Mouse (Mus musculus): Measurements from ENCODE around the gene Rasa1. TPM values are rescaled to one million over a fixed set of nuclear protein-coding genes. Genes with fewer than 3 reads are reported as not detected.

Rasa1 gene
- polyA plus RNA-seq (2015; fragmentation: Nextera tagmentation; extraction: Ambion mirVana) = 56.9 and 62.4 TPM in 2 replicates

DNA sequence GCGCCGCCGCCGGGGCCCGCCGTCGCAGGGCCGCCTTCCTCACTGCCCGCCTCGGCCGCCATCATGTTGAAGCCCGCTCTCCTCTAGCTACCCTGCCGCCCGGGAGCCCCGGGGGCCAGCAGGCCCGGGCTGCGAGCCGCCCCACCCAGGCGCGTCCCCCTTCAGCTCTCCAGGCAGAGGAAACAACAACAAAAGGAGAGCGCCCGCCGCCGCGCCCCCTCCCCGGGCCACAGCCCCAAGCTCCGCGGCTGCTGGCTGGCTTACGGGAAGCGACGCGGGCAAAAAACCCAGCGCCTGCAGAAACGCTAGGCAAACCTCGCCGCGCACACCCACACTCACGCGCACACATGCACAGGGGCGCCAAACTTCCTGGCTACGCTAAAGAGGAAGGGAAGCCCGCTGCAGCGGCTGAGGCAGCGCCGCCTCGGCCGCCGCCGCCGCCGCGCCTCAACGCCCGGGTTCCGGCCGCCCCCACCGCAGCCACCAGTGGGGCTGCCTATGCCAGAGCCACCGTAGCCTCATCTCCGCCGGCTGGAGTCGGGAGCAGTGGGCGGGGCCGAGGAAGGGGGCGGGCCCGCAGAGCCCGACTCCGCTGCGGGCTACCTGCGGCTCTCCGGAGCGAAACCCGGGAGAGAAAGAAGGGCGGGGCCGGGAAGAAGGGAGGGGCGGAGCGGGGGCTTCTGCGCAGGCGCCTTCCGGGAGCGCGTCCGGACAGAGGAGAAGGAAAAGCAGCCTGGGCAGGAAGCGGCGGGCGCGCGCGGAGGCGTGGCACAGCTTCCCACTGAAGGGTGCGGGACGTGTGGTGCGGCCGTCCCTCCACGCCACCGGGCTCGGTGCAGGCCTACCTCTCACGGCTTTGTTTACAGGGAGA lies at the start of gene Rasa1:
TSS of gene Rasa1 (minus strand) at position 288 of the 871 bp plus-strand sequence.
- peaks cover 12% of the 10 kb centered on the region for H3K4me1 ChIP-seq (replicated peaks)
- no peaks in the 10 kb centered on the region for H3K9me3 ChIP-seq
- peak; percentile 99 for ATAC-seq (ENCODE audit: low FRiP score, low read depth)
- H3K4me3 ChIP-seq = peak within 1 kb of the TSS; percentile 100
- under 1% methylated on average over 95 of the region's 97 CpGs for WGBS
- peak within 1 kb of the TSS; percentile 98 for H3K9ac ChIP-seq
- peak within 1 kb of the TSS; percentile 99 for H3K27ac ChIP-seq (replicated peaks)
- H3K27me3 ChIP-seq = no peaks in the 10 kb centered on the region
- H3K36me3 ChIP-seq = no peaks in the 10 kb centered on the region
- peak within 1 kb of the TSS; percentile 60 for H3K4me2 ChIP-seq

DNA sequence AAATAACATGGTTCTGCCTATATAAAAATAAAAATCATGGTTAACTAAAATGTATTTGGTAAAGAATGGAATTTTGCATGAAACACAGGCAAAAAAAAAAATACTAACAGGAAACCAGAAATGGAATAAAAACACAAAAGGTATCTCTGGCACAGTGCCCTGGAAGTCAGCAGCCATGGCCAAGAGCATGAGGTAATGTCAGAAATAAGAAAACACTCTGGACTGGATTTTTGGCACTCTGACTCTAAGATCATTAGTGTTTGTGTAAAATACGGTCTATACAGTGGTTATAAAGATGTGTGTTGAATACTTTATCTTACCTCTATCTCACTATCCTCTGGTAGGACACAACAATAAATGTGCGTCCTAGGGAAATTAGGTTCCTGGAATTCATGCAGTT lies 22.6 kb upstream of the Rasa1 start:
- no peaks in the 10 kb centered on the region for H3K9me3 ChIP-seq
- no peak overlapping the region for H3K4me3 ChIP-seq
- no peak for ATAC-seq (ENCODE audit: low FRiP score, low read depth)
- 73% methylated on average over 2 of the region's 2 CpGs for WGBS
- H3K9ac ChIP-seq = no peak overlapping the region
- no peak overlapping the region for H3K4me2 ChIP-seq
- no peaks in the 10 kb centered on the region for H3K4me1 ChIP-seq (replicated peaks)
- no peaks in the 10 kb centered on the region for H3K27me3 ChIP-seq
- no peak overlapping the region for H3K27ac ChIP-seq (replicated peaks)
- no peaks in the 10 kb centered on the region for H3K36me3 ChIP-seq

GRCm38 (mm10) chr13:85310968-85311367 lies 22.0 kb upstream of the Rasa1 start:
- Histone ChIP-seq H3K4me1 (replicated peaks) (no peaks in the 10 kb centered on the region), H3K9me3 (no peaks in the 10 kb centered on the region), H3K4me2 (no peak overlapping the region), H3K27me3 (no peaks in the 10 kb centered on the region), H3K27ac (replicated peaks) (no peak overlapping the region), H3K9ac (no peak overlapping the region), H3K4me3 (no peak overlapping the region), H3K36me3 (no peaks in the 10 kb centered on the region)
- ATAC-seq (ENCODE audit: low FRiP score, low read depth) = peak; percentile 45; the same call in 1 of the 2 replicates
- 47% methylated on average over 5 of the region's 5 CpGs for WGBS

- H3K4me3 ChIP-seq = no peak overlapping the region
- H3K9me3 ChIP-seq = no peaks in the 10 kb centered on the region
- H3K9ac ChIP-seq = no peak overlapping the region
- no peaks in the 10 kb centered on the region for H3K4me1 ChIP-seq (replicated peaks)
- 96% methylated on average over 2 of the region's 2 CpGs for WGBS
- no peaks in the 10 kb centered on the region for H3K36me3 ChIP-seq
- H3K27me3 ChIP-seq = no peaks in the 10 kb centered on the region
- no peak overlapping the region for H3K27ac ChIP-seq (replicated peaks)
- H3K4me2 ChIP-seq = no peak overlapping the region
- no peak for ATAC-seq (ENCODE audit: low FRiP score, low read depth)
These were observed 21.6 kb upstream of the Rasa1 start for GRCm38 (mm10) chr13:85310483-85310882.

DNA sequence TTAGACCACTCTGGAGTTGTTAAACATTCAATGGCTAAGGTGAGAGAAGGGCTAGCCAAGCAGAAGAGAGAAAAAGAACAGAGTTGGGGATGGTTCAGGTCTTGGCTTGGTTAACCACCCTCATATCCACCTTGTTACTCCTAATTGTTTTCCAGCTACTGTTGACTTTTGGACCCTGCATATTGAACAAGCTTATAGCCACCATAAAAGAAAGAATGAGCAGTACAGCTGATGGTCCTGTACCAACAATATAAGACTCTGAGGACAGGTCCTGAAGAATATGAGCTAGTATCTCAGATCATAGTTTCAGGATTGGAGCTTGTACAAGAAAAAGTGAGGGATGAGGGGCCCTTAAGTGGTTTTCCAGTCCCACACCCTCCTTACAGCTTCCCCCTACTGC lies 17.1 kb upstream of the Rasa1 start:
- H3K4me3 ChIP-seq = no peak overlapping the region
- H3K9ac ChIP-seq = no peak overlapping the region
- no peaks in the 10 kb centered on the region for H3K27me3 ChIP-seq
- no peaks in the 10 kb centered on the region for H3K36me3 ChIP-seq
- no peaks in the 10 kb centered on the region for H3K4me1 ChIP-seq (replicated peaks)
- no peak overlapping the region for H3K27ac ChIP-seq (replicated peaks)
- no peak for ATAC-seq (ENCODE audit: low FRiP score, low read depth)
- H3K4me2 ChIP-seq = no peak overlapping the region
- H3K9me3 ChIP-seq = no peaks in the 10 kb centered on the region

- Histone ChIP-seq H3K4me3 (no peak overlapping the region), H3K4me1 (replicated peaks) (peaks cover 7% of the 10 kb centered on the region), H3K27me3 (no peaks in the 10 kb centered on the region), H3K9ac (no peak overlapping the region), H3K36me3 (no peaks in the 10 kb centered on the region), H3K4me2 (no peak overlapping the region), H3K27ac (replicated peaks) (no peak overlapping the region), H3K9me3 (no peaks in the 10 kb centered on the region)
- ATAC-seq (ENCODE audit: low FRiP score, low read depth) = no peak
- WGBS = 63% methylated on average over 1 of the region's 1 CpGs
These were observed 1.7 kb upstream of the Rasa1 start for GRCm38 (mm10) chr13:85290651-85291050.

DNA sequence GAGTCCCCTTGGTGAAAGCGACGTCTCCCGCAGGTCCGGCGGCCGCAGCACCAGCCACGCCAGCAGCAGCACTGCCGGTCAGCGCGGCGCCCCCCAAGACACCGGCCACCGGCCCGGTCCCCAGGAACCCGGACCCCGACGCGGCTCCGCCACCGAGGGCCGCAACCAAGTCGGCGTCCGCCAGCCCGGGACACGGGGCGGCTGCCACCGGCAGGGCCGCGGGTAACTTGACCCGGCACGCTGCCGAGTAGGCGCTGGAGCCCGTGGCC lies 422 bp downstream of the Rasa1 start:
- WGBS = under 1% methylated on average over 33 of the region's 35 CpGs
- no peaks in the 10 kb centered on the region for H3K36me3 ChIP-seq
- no peaks in the 10 kb centered on the region for H3K27me3 ChIP-seq
- no peak; the same call in 1 of the 2 replicates for ATAC-seq (ENCODE audit: low FRiP score, low read depth)
- peak overlapping the region; percentile 100 for H3K4me3 ChIP-seq
- H3K27ac ChIP-seq (replicated peaks) = peak overlapping the region; percentile 99
- H3K9ac ChIP-seq = peak overlapping the region; percentile 98
- peaks cover 12% of the 10 kb centered on the region for H3K4me1 ChIP-seq (replicated peaks)
- no peaks in the 10 kb centered on the region for H3K9me3 ChIP-seq
- peak overlapping the region; percentile 60 for H3K4me2 ChIP-seq

DNA sequence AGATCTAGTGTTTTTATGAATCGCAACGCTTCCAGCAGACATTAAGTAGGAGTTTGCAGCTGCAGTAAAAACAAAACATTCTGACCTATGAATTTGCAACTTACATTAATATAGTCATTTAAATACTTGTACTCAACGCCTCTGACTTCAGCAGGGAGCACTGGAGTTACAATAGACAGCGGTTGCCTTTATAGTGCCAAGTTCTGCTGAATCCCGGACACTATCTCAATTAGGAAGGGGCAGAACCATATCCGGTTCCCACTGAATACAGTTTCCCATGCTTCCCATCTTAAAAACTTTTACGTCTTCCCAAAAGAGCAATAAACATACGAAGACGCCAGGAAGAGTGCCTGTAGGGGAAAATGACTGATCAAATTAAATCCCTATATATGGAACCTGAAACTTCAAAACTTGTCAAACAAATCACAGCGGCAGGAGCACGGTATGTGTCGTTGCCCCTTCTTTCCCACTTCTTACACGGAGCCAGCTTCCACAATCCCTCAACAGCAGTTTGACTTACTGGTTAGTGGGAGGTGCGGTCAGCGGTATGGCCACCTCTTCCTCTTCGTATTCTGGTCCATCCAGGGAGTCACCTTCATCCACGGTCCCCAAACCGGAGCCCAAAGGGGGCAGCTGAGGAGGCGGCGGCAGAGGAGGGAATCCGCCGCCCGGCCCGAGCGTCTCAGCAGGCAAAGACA lies 905 bp downstream of the Rasa1 start:
- 1% methylated on average over 25 of the region's 25 CpGs for WGBS
- Histone ChIP-seq H3K36me3 (no peaks in the 10 kb centered on the region), H3K9ac (peak overlapping the region; percentile 98), H3K4me3 (peak overlapping the region; percentile 100), H3K27ac (replicated peaks) (peak overlapping the region; percentile 99), H3K4me2 (peak overlapping the region; percentile 60), H3K9me3 (no peaks in the 10 kb centered on the region), H3K4me1 (replicated peaks) (peaks cover 14% of the 10 kb centered on the region), H3K27me3 (no peaks in the 10 kb centered on the region)
- ATAC-seq (ENCODE audit: low FRiP score, low read depth) = 0 out of 2 replicates have a peak, but pooled peaks have one; percentile 0

GRCm38 (mm10) chr13:85282626-85283025 lies 6.3 kb downstream of the Rasa1 start:
- Histone ChIP-seq H3K9ac (no peak overlapping the region), H3K4me2 (no peak overlapping the region), H3K9me3 (no peaks in the 10 kb centered on the region), H3K4me1 (replicated peaks) (peaks cover 19% of the 10 kb centered on the region), H3K27ac (replicated peaks) (no peak overlapping the region), H3K4me3 (no peak overlapping the region), H3K27me3 (no peaks in the 10 kb centered on the region), H3K36me3 (no peaks in the 10 kb centered on the region)
- no peak for ATAC-seq (ENCODE audit: low FRiP score, low read depth)

GRCm38 (mm10) chr13:85278951-85279350 lies 10.0 kb downstream of the Rasa1 start:
- H3K27me3 ChIP-seq = no peaks in the 10 kb centered on the region
- H3K4me3 ChIP-seq = no peak overlapping the region
- no peak overlapping the region for H3K9ac ChIP-seq
- no peak overlapping the region for H3K27ac ChIP-seq (replicated peaks)
- H3K9me3 ChIP-seq = no peaks in the 10 kb centered on the region
- H3K4me1 ChIP-seq (replicated peaks) = peaks cover 7% of the 10 kb centered on the region; the same call in 1 of the 2 replicates
- H3K4me2 ChIP-seq = no peak overlapping the region
- ATAC-seq (ENCODE audit: low FRiP score, low read depth) = no peak
- H3K36me3 ChIP-seq = no peaks in the 10 kb centered on the region

DNA sequence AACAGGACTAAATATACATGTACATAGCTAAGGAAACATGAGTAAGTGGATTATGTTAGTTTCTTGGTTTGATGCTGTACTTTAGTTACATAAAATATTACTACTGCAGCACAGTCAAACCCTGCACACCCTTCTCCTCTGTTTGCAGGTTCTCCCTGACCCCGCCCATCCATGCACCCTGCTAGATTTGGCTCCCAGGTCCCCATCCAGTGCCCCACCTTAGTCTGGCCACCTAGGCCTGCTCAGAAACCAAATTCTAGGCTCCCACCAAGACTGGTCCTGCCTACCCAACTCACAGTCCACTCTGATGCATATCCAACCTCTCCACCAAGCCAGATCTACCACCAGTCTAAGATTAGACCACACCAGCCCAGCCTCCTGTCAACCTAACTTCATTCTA lies 14.4 kb downstream of the Rasa1 start:
- Histone ChIP-seq H3K4me2 (no peak overlapping the region), H3K36me3 (no peaks in the 10 kb centered on the region), H3K4me1 (replicated peaks) (peaks cover 4% of the 10 kb centered on the region; the same call in 1 of the 2 replicates), H3K27me3 (no peaks in the 10 kb centered on the region), H3K9ac (no peak overlapping the region), H3K4me3 (no peak overlapping the region), H3K27ac (replicated peaks) (no peak overlapping the region), H3K9me3 (no peaks in the 10 kb centered on the region)
- ATAC-seq (ENCODE audit: low FRiP score, low read depth) = no peak
- WGBS = 95% methylated on average over 1 of the region's 1 CpGs

GRCm38 (mm10) chr13:85273788-85274187 lies 15.1 kb downstream of the Rasa1 start:
- H3K4me2 ChIP-seq = no peak overlapping the region
- no peak overlapping the region for H3K4me3 ChIP-seq
- H3K9me3 ChIP-seq = no peaks in the 10 kb centered on the region
- ATAC-seq (ENCODE audit: low FRiP score, low read depth) = no peak
- H3K4me1 ChIP-seq (replicated peaks) = no peaks in the 10 kb centered on the region; the same call in 1 of the 2 replicates
- H3K36me3 ChIP-seq = no peaks in the 10 kb centered on the region
- H3K27ac ChIP-seq (replicated peaks) = no peak overlapping the region
- no peaks in the 10 kb centered on the region for H3K27me3 ChIP-seq
- no peak overlapping the region for H3K9ac ChIP-seq
